Mouse (Mus musculus) intestine, embryonic 14.5 days (tissue): ENCODE measurements around the gene Ptcd1. TPM values are rescaled to one million over a fixed set of nuclear protein-coding genes. Genes with fewer than 3 reads are reported as not detected.

ENCODE experiments used
- ATAC-seq: fragments of 200-750 bp; cut with Nextera tagmentation; replicated peaks from 2 replicates; pipeline ENCODE4 v1.8.0; 2017; ENCODE audit warnings: low read depth, moderate number of reproducible peaks, moderate TSS enrichment, moderate library complexity; ENCODE audit not compliant: low FRiP score, low TSS enrichment
- DNase-seq: peaks from one replicate; pipeline ENCODE4 v3.0.0-alpha.2; 2018; ENCODE audit warnings: low spot score
- H3K27ac ChIP-seq: fragments of 300-500 bp; sonication (generic); 2 replicates; pipeline ENCODE4 v1.5.1; 2014; ENCODE audit warnings: low read depth, mild to moderate bottlenecking, control low read depth
- H3K27me3 ChIP-seq: fragments of 300-500 bp; sonication (generic); replicated peaks from 2 replicates; pipeline ENCODE4 v1.6.1; 2014; ENCODE audit warnings: low read length, control low read depth; ENCODE audit not compliant: control insufficient read depth, insufficient read depth
- H3K36me3 ChIP-seq: fragments of 300-500 bp; sonication (generic); 2 replicates; pipeline ENCODE4 v1.6.1; 2014; ENCODE audit warnings: low read length, control low read depth; ENCODE audit not compliant: control insufficient read depth, insufficient read depth
- H3K4me1 ChIP-seq: fragments of 300-500 bp; sonication (generic); replicated peaks from 2 replicates; pipeline ENCODE4 v1.6.1; 2014; ENCODE audit warnings: low read length, control low read depth, mixed read lengths; ENCODE audit not compliant: control insufficient read depth, insufficient read depth
- H3K4me2 ChIP-seq: fragments of 300-500 bp; sonication (generic); 2 replicates; pipeline ENCODE4 v1.6.1; 2014; ENCODE audit warnings: low read length
- H3K4me3 ChIP-seq: fragments of 300-500 bp; sonication (generic); 2 replicates; pipeline ENCODE4 v1.5.1; 2014; ENCODE audit warnings: low read depth, low read length, control low read depth, mixed read lengths
- H3K9ac ChIP-seq: fragments of 300-500 bp; sonication (generic); 2 replicates; pipeline ENCODE4 v1.6.1; 2014; ENCODE audit warnings: mild to moderate bottlenecking, low read length
- H3K9me3 ChIP-seq: fragments of 300-500 bp; sonication (generic); 2 replicates; pipeline ENCODE4 v1.6.1; 2016; ENCODE audit warnings: low read length, control low read depth; ENCODE audit not compliant: control insufficient read depth
- WGBS: fragments of 180-500 bp; shearing (Covaris S2); extraction: QIAGEN DNeasy Blood & Tissue Kit; methylation state at CpG from one replicate; pipeline ENCODE4 v1.1.7; 2014; 5-methylcytosine and 5-hydroxymethylcytosine counted together
- polyA plus RNA-seq: library from polyadenylated mRNA; unstranded; fragments of >200 nt; fragmentation: Nextera tagmentation; extraction: Ambion mirVana; gene quantifications from 2 replicates; pipeline ENCODE4 v1.2.1, GENCODE M21; 2014

Ptcd1 gene
- polyA plus RNA-seq, 1 experiment from 2014 or later, result 12.6 TPM

DNA sequence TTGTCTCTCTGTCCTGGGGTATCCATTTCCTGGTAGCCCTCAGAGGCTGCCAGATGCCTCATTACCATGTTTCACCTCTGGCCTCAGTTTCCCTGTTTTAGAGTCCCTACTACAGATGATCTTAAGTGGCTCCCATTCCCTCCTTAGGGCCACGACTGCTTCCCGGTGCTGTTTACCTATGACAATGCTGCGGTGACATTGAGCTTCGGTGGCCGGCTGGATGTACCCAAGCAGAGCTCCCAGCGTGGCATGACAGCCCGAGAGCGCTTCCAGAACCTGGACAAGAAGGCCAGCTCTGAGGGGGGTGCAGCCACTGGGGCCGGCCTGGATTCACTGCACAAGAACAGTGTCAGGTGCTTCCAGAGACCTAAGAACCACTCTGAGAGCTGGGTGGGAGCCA, 40.3 kb downstream of the Ptcd1 start:
- WGBS, result 91% methylated on average over 9 of the region's 9 CpGs
- no peak overlapping the region for H3K4me2 ChIP-seq
- H3K4me1 ChIP-seq, result no peaks in the 10 kb centered on the region
- H3K27ac ChIP-seq, result no peak overlapping the region
- peaks cover 88% of the 10 kb centered on the region for H3K36me3 ChIP-seq
- ATAC-seq (no peak), DNase-seq (no peak)
- no peaks in the 10 kb centered on the region for H3K27me3 ChIP-seq
- H3K9ac ChIP-seq, result no peak overlapping the region
- no peaks in the 10 kb centered on the region for H3K9me3 ChIP-seq
- H3K4me3 ChIP-seq, result no peak overlapping the region

DNA sequence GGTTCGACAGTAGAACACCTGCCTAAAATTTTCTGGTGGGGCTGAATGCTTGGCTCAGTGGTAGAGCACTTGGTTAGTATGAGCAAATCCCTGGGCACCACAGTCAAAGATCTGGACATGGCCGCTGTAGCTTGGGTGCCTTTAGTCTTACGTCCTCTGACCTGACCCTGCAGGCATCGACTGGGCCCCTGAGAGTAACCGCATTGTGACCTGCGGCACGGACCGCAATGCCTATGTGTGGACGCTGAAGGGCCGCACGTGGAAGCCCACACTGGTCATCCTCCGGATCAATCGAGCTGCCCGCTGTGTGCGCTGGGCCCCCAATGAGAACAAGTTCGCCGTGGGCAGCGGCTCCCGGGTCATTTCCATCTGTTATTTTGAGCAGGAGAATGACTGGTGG, 43.5 kb downstream of the Ptcd1 start:
- WGBS, result 96% methylated on average over 19 of the region's 19 CpGs
- Histone ChIP-seq H3K4me1 (no peaks in the 10 kb centered on the region), H3K27ac (no peak overlapping the region), H3K4me2 (no peak overlapping the region), H3K36me3 (peaks cover 61% of the 10 kb centered on the region), H3K9me3 (0 out of 2 replicates have a peak, but pooled peaks cover 2% of the 10 kb centered on the region), H3K4me3 (no peak overlapping the region), H3K9ac (no peak overlapping the region), H3K27me3 (no peaks in the 10 kb centered on the region)
- DNase-seq, result no peak
- ATAC-seq, result no peak

DNA sequence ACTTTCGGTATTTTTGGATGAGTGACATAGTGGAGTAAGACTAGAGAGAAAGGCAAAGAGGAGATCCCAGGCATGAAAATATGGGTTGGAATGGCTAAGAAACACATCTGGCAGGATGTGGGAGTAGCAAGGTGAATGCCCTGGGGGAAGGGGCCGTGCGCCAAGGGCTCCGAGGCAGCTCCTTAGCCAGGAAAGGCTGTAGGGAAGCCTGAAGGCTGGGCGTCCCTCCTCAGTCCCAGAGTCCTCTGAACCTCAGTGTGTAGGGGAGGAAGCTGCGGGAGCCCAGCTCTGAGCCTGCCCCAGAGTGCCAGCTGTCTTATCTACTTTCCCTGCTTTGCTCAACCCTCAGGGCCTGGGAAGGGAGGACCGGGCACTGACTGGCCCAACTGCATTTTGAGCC, 46.0 kb downstream of the Ptcd1 start:
- ATAC-seq (no peak), DNase-seq (no peak)
- 0 out of 2 replicates have a peak, but pooled peaks cover 2% of the 10 kb centered on the region for H3K9me3 ChIP-seq
- H3K4me2 ChIP-seq, result no peak overlapping the region
- H3K27ac ChIP-seq, result no peak overlapping the region
- no peaks in the 10 kb centered on the region for H3K27me3 ChIP-seq
- H3K9ac ChIP-seq, result no peak overlapping the region
- no peak overlapping the region for H3K4me3 ChIP-seq
- H3K4me1 ChIP-seq, result peaks cover 9% of the 10 kb centered on the region; the same call in 1 of the 2 replicates
- 65% methylated on average over 7 of the region's 7 CpGs for WGBS
- peaks cover 37% of the 10 kb centered on the region for H3K36me3 ChIP-seq

DNA sequence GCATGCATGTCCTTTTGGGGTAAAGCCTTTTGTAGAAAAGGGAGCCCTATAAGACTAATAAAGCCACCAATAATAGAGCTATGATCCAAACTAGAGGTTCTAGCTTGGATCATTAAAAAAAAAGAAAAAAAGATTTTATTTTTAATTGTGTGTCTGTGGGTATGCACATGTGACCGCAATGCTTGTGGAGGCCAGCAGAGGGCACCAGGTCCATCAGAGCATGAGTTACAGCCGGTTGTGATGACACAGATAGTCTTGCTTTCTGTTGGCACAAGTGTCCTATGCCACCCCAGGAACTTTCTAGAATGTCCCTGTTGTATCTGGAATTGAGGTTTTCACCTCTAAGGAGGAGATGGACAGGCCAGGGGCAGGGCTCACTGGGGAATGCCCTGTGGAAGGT, 47.5 kb downstream of the Ptcd1 start:
- ATAC-seq, result no peak
- Histone ChIP-seq H3K9ac (no peak overlapping the region), H3K4me3 (no peak overlapping the region), H3K36me3 (peaks cover 24% of the 10 kb centered on the region), H3K4me1 (peaks cover 20% of the 10 kb centered on the region; the same call in 1 of the 2 replicates), H3K9me3 (0 out of 2 replicates have a peak, but pooled peaks cover 2% of the 10 kb centered on the region), H3K27me3 (no peaks in the 10 kb centered on the region), H3K4me2 (no peak overlapping the region), H3K27ac (no peak overlapping the region)
- 85% methylated on average over 2 of the region's 2 CpGs for WGBS
- DNase-seq, result no peak

DNA sequence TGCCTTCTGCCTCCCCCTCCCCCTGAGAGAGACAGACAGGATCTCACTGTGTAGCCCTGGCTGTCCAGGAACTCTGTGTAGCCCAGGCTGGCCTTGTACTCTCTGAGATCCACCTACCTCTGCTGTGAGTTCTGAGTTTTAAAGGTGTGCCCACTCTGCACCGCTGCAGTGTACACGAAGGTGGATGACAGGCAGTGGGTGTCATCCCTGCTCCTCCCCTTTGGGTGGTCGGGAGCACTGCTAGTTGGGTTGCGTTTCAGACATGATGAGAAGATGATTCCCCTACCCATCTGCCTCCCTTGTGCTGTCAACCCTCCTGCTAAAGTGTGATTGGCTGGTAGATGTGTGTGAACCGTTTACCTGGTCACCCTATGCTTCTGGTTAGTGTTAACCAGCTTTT, 48.4 kb downstream of the Ptcd1 start:
- no peak overlapping the region for H3K9ac ChIP-seq
- no peak overlapping the region for H3K27ac ChIP-seq
- H3K9me3 ChIP-seq, result 0 out of 2 replicates have a peak, but pooled peaks cover 2% of the 10 kb centered on the region
- 85% methylated on average over 5 of the region's 5 CpGs for WGBS
- no peak for ATAC-seq
- no peaks in the 10 kb centered on the region for H3K27me3 ChIP-seq
- H3K4me3 ChIP-seq, result no peak overlapping the region
- H3K4me1 ChIP-seq, result peaks cover 20% of the 10 kb centered on the region; the same call in 1 of the 2 replicates
- H3K36me3 ChIP-seq, result peaks cover 15% of the 10 kb centered on the region
- H3K4me2 ChIP-seq, result no peak overlapping the region
- DNase-seq, result no peak

DNA sequence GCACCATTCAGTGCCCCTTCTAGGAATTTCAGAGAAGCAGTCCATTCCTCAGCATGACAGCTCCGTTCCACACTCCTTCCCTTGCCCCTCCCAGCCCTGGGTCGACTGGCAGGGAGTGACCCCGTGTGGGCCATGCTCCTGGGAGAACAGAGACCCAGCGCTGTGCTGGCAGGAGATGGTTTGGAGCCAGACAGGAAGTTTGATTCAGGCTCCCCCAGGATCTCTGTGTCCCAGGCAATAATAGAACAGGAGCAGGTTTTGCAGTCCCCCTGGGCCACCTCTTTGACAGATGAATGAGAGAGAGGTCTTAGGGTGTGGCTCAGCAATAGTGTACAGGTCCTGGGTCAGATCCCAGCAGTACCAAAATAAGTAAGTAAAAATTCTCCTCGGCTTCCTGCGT, 48.9 kb downstream of the Ptcd1 start:
- Histone ChIP-seq H3K4me2 (no peak overlapping the region), H3K4me1 (peaks cover 20% of the 10 kb centered on the region; the same call in 1 of the 2 replicates), H3K27ac (no peak overlapping the region), H3K27me3 (no peaks in the 10 kb centered on the region), H3K36me3 (peaks cover 10% of the 10 kb centered on the region), H3K9ac (no peak overlapping the region), H3K9me3 (0 out of 2 replicates have a peak, but pooled peaks cover 2% of the 10 kb centered on the region), H3K4me3 (no peak overlapping the region)
- WGBS, result 57% methylated on average over 6 of the region's 6 CpGs
- ATAC-seq (no peak), DNase-seq (no peak)

DNA sequence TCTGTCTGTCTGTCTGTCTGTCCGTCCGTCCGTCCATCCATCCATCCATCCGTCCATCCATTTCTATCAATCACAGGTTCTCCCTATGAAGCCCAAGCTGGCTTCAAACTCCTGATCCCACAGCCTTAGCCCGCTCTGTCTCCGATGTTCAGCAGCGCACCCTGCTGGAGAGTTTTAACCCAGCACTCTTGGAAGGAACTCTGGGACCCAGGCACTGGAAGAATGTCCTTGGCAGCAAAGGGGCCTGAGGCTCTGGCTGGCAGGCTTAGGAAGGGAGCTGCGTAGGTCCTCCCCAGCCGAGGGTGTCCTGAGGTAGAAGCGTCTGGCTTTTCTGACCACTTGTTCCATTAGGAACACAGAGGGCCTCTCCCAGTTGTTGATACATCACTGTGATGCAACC, 50.0 kb downstream of the Ptcd1 start:
- H3K4me1 ChIP-seq, result peaks cover 20% of the 10 kb centered on the region; the same call in 1 of the 2 replicates
- 0 out of 2 replicates have a peak, but pooled peaks cover 1% of the 10 kb centered on the region for H3K36me3 ChIP-seq
- 48% methylated on average over 10 of the region's 10 CpGs for WGBS
- peak; percentile 80 for DNase-seq
- peak overlapping the region; percentile 67; the same call in 1 of the 2 replicates for H3K27ac ChIP-seq
- H3K9ac ChIP-seq, result 0 out of 2 replicates have a peak overlapping the region, but pooled peaks have one; percentile 15
- H3K27me3 ChIP-seq, result no peaks in the 10 kb centered on the region
- 0 out of 2 replicates have a peak, but pooled peaks cover 2% of the 10 kb centered on the region for H3K9me3 ChIP-seq
- ATAC-seq, result no peak; the same call in 1 of the 2 replicates
- H3K4me2 ChIP-seq, result peak overlapping the region; percentile 36
- H3K4me3 ChIP-seq, result no peak overlapping the region

DNA sequence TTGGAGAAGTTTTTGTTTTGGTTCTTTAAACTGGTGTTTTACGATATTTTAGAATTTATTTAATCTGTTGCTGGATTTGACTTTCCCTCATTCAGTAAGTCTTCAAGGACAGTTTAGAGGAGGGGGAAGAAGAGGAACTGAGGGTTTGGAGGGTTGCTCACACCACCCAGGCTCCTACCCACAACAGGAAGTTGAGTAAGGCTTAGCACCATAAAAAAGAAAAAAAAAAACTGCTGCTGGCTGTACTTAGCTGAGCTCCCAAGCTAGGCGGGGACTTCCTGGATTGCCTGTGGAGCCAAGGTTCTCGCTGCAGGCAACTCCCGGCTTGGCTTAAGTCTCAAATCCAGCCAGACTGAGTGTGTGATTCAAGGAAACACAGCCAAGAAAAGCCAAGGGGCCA, 50.6 kb downstream of the Ptcd1 start:
- H3K4me2 ChIP-seq, result peak overlapping the region; percentile 36

DNA sequence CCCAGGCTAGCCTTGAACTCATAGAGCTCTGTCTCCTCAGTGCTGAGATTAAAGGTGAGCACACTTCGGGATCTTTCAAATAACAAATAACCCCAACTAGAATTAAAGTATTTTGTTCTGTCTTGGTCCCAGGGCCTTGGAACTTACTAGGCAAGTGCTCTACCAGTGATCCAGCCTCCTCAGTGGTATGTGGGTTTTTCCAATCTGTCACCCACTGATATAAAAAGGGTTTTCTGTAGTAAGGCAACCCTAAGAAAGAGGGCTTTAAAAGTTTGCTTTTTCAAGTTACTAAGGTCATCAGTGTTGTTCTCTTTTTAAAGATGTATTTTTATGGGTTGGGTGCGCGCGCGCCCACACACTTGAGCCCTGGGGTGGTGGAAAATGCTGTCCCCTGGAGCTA, 51.2 kb downstream of the Ptcd1 start:
- no peaks in the 10 kb centered on the region for H3K36me3 ChIP-seq
- H3K4me2 ChIP-seq, result peak overlapping the region; percentile 36; the same call in 1 of the 2 replicates
- ATAC-seq (no peak), DNase-seq (no peak)
- peak overlapping the region; percentile 67 for H3K27ac ChIP-seq
- peaks cover 20% of the 10 kb centered on the region; the same call in 1 of the 2 replicates for H3K4me1 ChIP-seq
- WGBS, result 90% methylated on average over 5 of the region's 5 CpGs
- peak overlapping the region; percentile 16; the same call in 1 of the 2 replicates for H3K4me3 ChIP-seq
- H3K9me3 ChIP-seq, result 0 out of 2 replicates have a peak, but pooled peaks cover 2% of the 10 kb centered on the region
- H3K9ac ChIP-seq, result no peak overlapping the region
- H3K27me3 ChIP-seq, result no peaks in the 10 kb centered on the region

More for the DNA sequence above, 50.6 kb downstream of the Ptcd1 start:
- Histone ChIP-seq H3K27me3 (no peaks in the 10 kb centered on the region), H3K9ac (0 out of 2 replicates have a peak overlapping the region, but pooled peaks have one; percentile 15), H3K27ac (peak overlapping the region; percentile 67), H3K4me1 (peaks cover 20% of the 10 kb centered on the region; the same call in 1 of the 2 replicates), H3K36me3 (no peaks in the 10 kb centered on the region), H3K9me3 (0 out of 2 replicates have a peak, but pooled peaks cover 2% of the 10 kb centered on the region), H3K4me3 (peak overlapping the region; percentile 16; the same call in 1 of the 2 replicates)
- 24% methylated on average over 4 of the region's 4 CpGs for WGBS
- peak; percentile 34; the same call in 1 of the 2 replicates for ATAC-seq
- no peak for DNase-seq
